Mouse (Mus musculus) megakaryocyte progenitor cell, adult 5-6 weeks (primary cell): ENCODE data around the gene Atp11a. TPM values are rescaled to one million over a fixed set of nuclear protein-coding genes. Genes with fewer than 3 reads are reported as not detected.

ENCODE experiments used
- ATAC-seq: replicated peaks from 2 replicates; pipeline ENCODE4 v1.8.0; 2016; ENCODE audit warnings: mild to moderate bottlenecking, moderate TSS enrichment, inconsistent platforms; ENCODE audit not compliant: poor library complexity
- total RNA-seq, 2 experiments: library from RNA; stranded (forward) in 1 of 2; stranded (reverse) in 1 of 2; fragments of 157-497, 149-512 nt in 1 of 2; fragments of 200-1000 nt in 1 of 2; gene quantifications; 2 replicates each; pipeline versions ENCODE4 v1.2.3 to v1.2.4; 2015 to 2017

The Atp11a gene
- total RNA-seq, 2 experiments from 2014 or later, result 15.9 to 17.1 TPM

GRCm38 (mm10) chr8:12865790-12866189, 109.0 kb downstream of the Atp11a start:
- ATAC-seq, result no peak

- ATAC-seq, result no peak
Measured at GRCm38 (mm10) chr8:12869661-12870060, 112.8 kb downstream of the Atp11a start.

GRCm38 (mm10) chr8:12870656-12871055, 113.8 kb downstream of the Atp11a start:
- no peak for ATAC-seq

GRCm38 (mm10) chr8:12871461-12871860, 114.6 kb downstream of the Atp11a start:
- no peak for ATAC-seq

GRCm38 (mm10) chr8:12872983-12873356, 116.2 kb downstream of the Atp11a start:
- ATAC-seq, result no peak; the same call in 1 of the 2 replicates

- peak; percentile 54 for ATAC-seq
Measured at GRCm38 (mm10) chr8:12873357-12874046, 116.7 kb downstream of the Atp11a start, which contains the start of gene Mcf2l. Gene Mcf2l (plus strand): TSS chr8:12873806.

- ATAC-seq, result no peak
Measured at GRCm38 (mm10) chr8:12874194-12874791, 117.5 kb downstream of the Atp11a start.

- no peak for ATAC-seq
Measured at GRCm38 (mm10) chr8:12874971-12875370, 118.2 kb downstream of the Atp11a start.

GRCm38 (mm10) chr8:12877126-12877525, 120.3 kb downstream of the Atp11a start:
- no peak for ATAC-seq

GRCm38 (mm10) chr8:12880163-12880562, 123.3 kb downstream of the Atp11a start:
- ATAC-seq, result peak; percentile 70

- no peak for ATAC-seq
Measured at GRCm38 (mm10) chr8:12883051-12884004, 126.5 kb downstream of the Atp11a start.

GRCm38 (mm10) chr8:12887772-12888435, 131.1 kb downstream of the Atp11a start:
- no peak for ATAC-seq

- ATAC-seq, result no peak
Measured at GRCm38 (mm10) chr8:12889046-12889598, 132.3 kb downstream of the Atp11a start.

GRCm38 (mm10) chr8:12892882-12893446, 136.2 kb downstream of the Atp11a start:
- ATAC-seq, result no peak

GRCm38 (mm10) chr8:12893797-12894578, 137.2 kb downstream of the Atp11a start:
- no peak for ATAC-seq

GRCm38 (mm10) chr8:12894783-12895534, 138.1 kb downstream of the Atp11a start:
- no peak for ATAC-seq

GRCm38 (mm10) chr8:12895535-12896150, 138.8 kb downstream of the Atp11a start:
- ATAC-seq, result 0 out of 2 replicates have a peak, but pooled peaks have one; percentile 36
